Mouse (Mus musculus): Measurements from ENCODE around the gene Pde4c.

Pde4c gene

DNA sequence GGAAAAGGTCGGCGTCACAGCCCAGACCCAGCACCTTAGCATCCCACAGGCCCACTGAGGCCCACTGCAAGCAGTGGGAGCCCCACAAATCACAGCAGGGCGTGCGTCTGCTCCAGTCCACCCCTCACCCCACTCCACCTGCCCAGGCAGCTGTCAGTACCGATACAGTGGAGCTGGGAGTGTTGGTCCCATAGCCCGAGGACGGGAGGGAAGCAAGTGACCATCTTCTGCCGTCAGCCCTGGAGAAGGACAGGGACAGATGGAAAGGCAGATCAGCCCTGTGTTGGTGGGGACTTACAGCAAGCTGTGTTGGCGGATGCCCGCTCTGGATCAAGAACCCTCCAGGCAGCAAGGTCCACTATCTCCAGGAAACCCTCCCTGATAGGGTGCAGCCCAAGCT is 65.5 kb downstream of the Pde4c start:
- ATAC-seq (ENCODE audit: low TSS enrichment): no peak

DNA sequence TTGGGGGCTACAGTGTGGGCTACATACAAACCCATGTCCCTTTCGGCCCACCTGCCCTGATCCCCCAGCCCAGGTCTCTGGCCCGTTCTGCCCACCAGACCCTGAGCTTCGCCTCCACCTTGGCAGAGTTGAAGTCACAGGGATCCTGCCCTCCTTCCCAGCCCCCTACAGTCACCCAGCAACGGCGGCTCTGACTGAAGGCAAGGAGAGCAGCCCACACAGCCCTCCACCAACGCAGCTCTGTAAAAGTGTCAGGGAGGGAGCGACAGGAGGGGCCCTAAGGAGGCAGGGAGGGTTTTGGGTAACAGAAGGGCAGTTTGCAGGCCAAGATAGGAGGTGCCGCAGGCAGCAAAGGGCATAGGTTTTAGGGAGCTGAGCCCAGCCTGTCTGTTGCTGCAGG is 67.3 kb downstream of the Pde4c start:
- ATAC-seq (ENCODE audit: low TSS enrichment): no peak

DNA sequence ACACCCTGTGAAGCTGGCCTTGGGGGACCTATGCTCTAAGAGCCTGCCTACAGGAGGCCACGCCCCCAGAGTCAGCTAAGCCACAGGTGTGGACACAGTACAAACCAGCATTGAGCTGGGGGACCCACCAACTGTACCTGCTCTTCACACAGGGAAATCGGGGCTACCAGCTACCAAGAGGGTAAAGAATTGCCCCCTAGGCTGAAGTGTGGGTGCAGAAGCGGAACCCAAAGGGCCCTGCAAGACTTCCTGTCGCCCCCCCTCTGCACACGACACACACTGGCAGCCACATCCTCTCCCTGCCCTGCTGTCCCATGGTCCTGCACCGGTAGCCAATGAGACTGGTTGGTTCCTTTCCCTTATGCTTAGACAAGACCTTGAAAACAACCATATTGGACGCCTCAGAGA is 67.8 kb downstream of the Pde4c start:
- no peak for ATAC-seq (ENCODE audit: low TSS enrichment)

DNA sequence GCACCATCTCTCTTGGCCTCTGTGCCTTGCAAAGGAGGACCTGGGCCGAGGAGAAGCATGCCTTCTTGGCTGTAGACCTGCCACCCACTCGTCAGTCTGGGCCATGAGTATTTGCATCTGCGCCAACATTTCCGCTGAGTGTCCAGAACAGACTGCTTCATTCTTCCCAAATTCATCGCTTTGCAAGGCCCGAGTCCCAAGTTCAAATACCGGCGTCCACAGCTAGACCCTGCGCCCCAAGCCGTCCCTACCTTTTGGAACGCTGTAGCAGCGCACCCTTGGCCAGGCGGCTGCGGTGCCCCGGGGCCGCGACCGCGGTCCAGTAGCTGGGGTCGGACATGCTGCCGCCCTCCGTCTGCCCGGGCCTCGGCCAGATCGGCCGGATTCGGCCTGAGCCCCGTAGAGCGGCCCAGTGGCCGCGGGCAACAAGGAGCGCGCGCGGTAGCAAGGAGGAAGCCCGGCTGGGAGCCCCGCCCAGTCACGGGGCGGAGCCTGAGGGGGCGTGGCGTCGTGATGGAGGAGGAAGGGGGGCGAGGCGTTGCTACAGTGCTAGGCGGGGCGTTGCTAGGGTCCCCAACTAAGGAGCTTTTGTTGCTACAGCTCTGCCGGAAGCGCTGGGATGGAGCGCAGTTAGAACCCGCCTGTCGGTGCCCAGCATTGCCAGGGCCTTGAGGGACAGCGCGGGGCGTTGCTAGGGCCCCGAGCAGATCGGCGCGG is 68.6 kb downstream of the Pde4c start:
- ATAC-seq (ENCODE audit: low TSS enrichment): peak; percentile 56

DNA sequence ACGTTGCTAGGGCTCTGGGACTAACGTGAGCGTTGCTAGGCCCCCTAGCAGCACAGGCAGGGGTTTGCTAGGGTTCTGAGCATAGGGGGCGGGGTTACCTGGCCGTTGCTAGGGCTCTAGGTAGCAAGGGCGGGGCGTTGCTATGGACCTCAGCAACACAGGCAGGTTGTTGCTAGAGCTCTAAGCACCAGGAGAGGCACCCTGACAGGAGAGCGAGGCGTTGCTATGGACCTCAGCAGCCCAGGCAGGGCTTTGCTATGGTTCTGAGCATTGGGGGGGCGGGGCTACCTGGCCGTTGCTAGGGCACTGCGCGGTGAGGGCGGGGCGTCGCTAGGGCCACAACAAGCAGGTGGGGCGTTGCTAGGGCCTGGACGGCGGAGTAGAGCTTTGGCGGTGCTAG is 69.2 kb downstream of the Pde4c start:
- peak; percentile 20; the same call in 1 of the 2 replicates for ATAC-seq (ENCODE audit: low TSS enrichment)

DNA sequence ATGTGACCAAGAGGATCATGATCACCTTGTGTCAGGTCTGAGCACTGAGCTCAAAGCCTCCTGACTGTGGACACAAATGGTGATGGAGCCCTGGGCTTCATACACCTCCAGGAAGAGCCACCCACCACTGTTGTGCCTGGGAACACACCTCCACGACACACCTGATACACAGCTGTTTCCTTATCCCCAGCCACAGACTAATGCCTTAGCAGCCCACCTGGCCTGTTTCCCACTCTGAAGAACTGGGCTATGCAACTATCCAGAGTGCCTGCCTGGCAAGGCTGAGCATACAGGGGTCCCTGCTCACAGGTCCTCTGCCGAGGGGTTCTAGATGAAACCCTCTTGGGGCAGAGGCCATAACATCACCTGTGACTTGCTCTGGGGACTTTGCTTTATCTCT is 70.7 kb downstream of the Pde4c start:
- no peak for ATAC-seq (ENCODE audit: low TSS enrichment)

DNA sequence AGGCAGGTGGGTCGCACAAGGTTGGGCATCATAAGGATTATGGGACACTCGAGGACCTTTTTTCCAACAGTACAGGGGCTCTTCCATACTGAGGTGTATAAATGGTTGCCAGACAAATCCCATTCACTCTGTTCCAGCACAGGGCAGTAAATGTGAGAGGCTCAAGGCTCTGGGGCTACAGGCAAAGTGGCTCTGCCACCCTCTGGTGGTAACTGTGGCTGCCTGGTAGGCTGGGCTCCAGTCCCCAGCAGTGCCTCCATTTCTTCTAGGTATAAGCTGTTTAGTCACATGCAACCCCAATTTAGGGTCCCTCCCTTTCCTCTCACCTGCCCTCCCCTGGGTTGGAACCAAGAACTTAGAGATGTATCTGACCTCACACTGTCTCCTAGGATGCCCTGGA is 71.8 kb downstream of the Pde4c start:
- ATAC-seq (ENCODE audit: low TSS enrichment): no peak

DNA sequence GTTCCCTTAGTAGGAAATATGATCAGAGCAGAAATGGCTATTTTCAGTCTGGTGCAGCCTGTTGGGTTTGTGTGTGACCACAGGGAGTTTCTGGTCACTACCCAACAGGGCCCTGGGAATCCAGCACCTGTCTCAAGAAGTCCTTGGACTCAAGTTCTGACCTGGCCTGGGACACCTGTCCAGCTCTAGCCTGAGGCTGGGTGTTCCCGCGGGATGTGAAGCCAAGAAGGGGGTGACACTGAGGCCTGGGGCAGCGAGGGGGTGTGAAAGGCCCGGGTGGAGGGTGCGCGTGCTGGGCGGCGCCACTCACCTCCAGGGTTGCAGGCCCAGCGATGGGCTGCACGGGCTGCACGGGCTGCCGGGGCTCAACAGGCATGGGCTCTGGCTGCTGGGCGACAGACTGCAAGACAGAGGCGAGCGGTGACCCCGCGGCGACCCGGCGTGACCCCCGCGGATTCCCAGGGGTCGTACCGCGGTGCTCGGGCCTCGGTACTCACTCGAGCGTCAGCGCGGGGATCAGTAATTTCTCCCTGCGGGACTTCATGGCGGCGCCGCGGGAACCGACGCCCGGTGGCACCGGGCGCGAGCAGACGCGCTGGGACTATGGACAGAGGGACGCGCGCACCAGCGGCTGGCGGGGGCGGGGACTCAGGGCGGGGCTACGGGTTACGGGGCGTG is 73.0 kb downstream of the Pde4c start:
- ATAC-seq (ENCODE audit: low TSS enrichment): no peak

DNA sequence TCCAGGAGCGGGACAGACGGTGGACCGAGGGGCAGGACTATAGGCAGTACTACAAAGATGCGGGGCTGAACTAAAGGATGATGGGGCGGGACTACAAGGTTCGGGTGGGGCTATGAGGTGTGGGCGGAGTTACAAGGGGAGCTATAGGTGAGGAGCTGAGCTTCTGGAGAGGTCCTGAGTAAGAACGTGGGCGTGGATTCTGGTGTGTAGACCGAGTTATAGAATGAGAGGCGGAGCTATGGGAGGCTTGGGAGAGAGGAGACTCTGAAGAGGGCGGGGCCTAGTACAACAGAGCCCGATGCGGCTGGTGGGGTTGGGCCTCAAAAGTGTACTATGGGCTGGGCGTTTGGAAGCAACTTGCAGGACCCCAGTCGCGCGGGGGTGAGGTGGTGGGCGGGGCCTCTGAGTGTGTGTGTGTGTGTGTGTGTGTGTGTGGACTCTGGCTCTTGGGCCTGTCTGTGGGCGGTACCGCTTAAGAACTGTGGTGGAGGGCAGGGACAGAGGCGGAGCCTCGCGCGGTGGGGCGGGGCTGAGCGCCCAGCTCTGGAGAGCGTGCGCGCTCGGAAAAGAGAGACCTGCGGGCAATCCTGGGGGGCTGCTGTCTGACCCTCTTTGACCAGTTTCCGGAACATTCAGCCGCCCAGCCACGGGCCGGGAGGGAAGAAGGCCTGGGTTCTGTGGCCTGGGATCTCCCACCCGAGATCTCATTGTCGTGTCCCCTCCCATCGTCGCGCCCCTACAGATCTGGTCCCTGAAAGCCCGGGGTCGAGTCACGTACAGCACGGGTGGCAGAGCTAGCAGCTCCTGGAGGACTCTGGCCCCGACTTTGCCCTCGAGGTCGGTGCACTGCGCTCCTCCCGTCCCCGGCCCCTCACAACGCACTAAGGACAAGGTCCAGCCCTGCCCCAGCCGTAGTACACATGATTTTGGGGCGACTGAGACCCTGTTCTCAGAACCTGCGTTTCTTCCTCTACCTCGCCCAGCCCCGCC is 73.9 kb downstream of the Pde4c start:
- peak; percentile 47 for ATAC-seq (ENCODE audit: low TSS enrichment)

DNA sequence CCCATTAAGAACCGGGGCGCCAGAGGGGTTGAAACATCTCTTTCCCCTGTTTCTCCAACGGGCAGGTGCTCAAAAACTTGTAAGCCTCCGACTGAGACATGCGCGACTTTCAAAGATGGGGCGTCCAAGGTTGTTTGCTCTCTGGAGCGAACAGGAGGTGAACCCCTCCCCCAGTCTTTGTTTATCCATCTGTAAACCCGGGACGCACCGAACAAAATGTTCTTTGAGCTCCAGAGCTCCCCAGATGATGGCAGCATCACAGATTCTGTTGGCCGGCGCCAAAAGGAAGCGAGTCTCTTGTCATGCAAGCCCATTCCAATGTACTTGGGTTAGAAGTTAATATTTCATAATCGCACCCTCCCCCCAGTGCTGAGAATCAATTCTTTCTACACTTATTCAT is 74.8 kb downstream of the Pde4c start:
- no peak for ATAC-seq (ENCODE audit: low TSS enrichment)

DNA sequence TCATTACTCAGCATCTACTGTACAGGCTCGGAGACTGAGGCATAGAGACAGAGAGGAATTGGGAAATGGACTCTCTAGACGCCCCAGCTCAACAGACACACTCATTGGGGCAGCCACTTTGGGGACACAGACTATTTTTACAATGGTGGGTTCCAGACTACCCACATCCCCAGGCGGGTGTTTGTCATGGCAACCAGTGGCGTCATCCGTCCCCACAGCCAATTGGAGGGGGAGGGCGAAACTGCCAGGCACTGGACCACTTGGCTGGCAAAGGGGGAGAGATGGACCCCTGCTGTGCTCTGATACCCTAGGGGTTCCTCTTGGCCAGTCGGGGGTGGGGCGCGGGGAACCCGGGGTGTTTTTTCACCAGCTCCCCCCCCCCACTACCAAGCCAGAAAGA is 77.1 kb downstream of the Pde4c start:
- ATAC-seq (ENCODE audit: low TSS enrichment): peak; percentile 11; the same call in 1 of the 2 replicates
